Mouse (Mus musculus): ENCODE measurements around the gene Hist2h3c2. TPM values are rescaled to one million over a fixed set of nuclear protein-coding genes. Genes with fewer than 3 reads are reported as not detected.
A peak's percentile ranks its signal among the peaks of the same experiment; 100 is the strongest.

Gene Hist2h3c2
- polyA plus RNA-seq, 1 experiment from 2014 or later: 8.3 TPM

GRCm38 (mm10) chr3:96198181-96198580 is 40.7 kb downstream of the Hist2h3c2 start:
- Histone ChIP-seq H3K4me3 (ENCODE audit: low read depth, low read length) (peak overlapping the region; percentile 68), H3K36me3 (ENCODE audit: control insufficient read depth, insufficient read depth, low read length) (no peaks in the 10 kb centered on the region), H3K9ac (ENCODE audit: low read length) (peak overlapping the region; percentile 41), H3K4me1 (replicated peaks; ENCODE audit: control insufficient read depth, insufficient read depth, low read length) (peaks cover 12% of the 10 kb centered on the region), H3K27ac (ENCODE audit: low read depth) (peak overlapping the region; percentile 54), H3K27me3 (replicated peaks; ENCODE audit: control insufficient read depth, insufficient read depth, low read length) (no peaks in the 10 kb centered on the region), H3K4me2 (ENCODE audit: low read length) (peak overlapping the region; percentile 88), H3K9me3 (ENCODE audit: control insufficient read depth, low read length) (no peaks in the 10 kb centered on the region)
- ATAC-seq (replicated peaks; ENCODE audit: low FRiP score, low TSS enrichment, low read depth): peak; percentile 34
- no peak for DNase-seq (ENCODE audit: low spot score)
- 5% methylated on average over 6 of the region's 6 CpGs for WGBS

GRCm38 (mm10) chr3:96197129-96197749 is 41.7 kb downstream of the Hist2h3c2 start:
- Histone ChIP-seq H3K4me3 (ENCODE audit: low read depth, low read length) (peak overlapping the region; percentile 68), H3K9ac (ENCODE audit: low read length) (peak overlapping the region; percentile 93), H3K4me2 (ENCODE audit: low read length) (peak overlapping the region; percentile 88), H3K9me3 (ENCODE audit: control insufficient read depth, low read length) (no peaks in the 10 kb centered on the region), H3K27ac (ENCODE audit: low read depth) (peak overlapping the region; percentile 97), H3K4me1 (replicated peaks; ENCODE audit: control insufficient read depth, insufficient read depth, low read length) (peaks cover 12% of the 10 kb centered on the region), H3K27me3 (replicated peaks; ENCODE audit: control insufficient read depth, insufficient read depth, low read length) (no peaks in the 10 kb centered on the region), H3K36me3 (ENCODE audit: control insufficient read depth, insufficient read depth, low read length) (no peaks in the 10 kb centered on the region)
- WGBS: under 1% methylated on average over 50 of the region's 50 CpGs
- DNase-seq (ENCODE audit: low spot score): peak; percentile 89
- ATAC-seq (replicated peaks; ENCODE audit: low FRiP score, low TSS enrichment, low read depth): peak; percentile 91

- Histone ChIP-seq H3K36me3 (ENCODE audit: control insufficient read depth, insufficient read depth, low read length) (no peaks in the 10 kb centered on the region), H3K4me2 (ENCODE audit: low read length) (peak overlapping the region; percentile 88), H3K4me1 (replicated peaks; ENCODE audit: control insufficient read depth, insufficient read depth, low read length) (peaks cover 12% of the 10 kb centered on the region), H3K9me3 (ENCODE audit: control insufficient read depth, low read length) (no peaks in the 10 kb centered on the region), H3K27ac (ENCODE audit: low read depth) (peak overlapping the region; percentile 97), H3K27me3 (replicated peaks; ENCODE audit: control insufficient read depth, insufficient read depth, low read length) (no peaks in the 10 kb centered on the region), H3K4me3 (ENCODE audit: low read depth, low read length) (peak overlapping the region; percentile 68), H3K9ac (ENCODE audit: low read length) (peak overlapping the region; percentile 93)
- no peak for DNase-seq (ENCODE audit: low spot score)
- ATAC-seq (replicated peaks; ENCODE audit: low FRiP score, low TSS enrichment, low read depth): no peak; the same call in 1 of the 2 replicates
- whole genome bisulfite sequencing: 17% methylated on average over 27 of the region's 27 CpGs
These were observed 42.3 kb downstream of the Hist2h3c2 start for GRCm38 (mm10) chr3:96196437-96197128.

GRCm38 (mm10) chr3:96195616-96196313 is 43.2 kb downstream of the Hist2h3c2 start:
- 87% methylated on average over 11 of the region's 11 CpGs for WGBS
- no peak for DNase-seq (ENCODE audit: low spot score)

DNA sequence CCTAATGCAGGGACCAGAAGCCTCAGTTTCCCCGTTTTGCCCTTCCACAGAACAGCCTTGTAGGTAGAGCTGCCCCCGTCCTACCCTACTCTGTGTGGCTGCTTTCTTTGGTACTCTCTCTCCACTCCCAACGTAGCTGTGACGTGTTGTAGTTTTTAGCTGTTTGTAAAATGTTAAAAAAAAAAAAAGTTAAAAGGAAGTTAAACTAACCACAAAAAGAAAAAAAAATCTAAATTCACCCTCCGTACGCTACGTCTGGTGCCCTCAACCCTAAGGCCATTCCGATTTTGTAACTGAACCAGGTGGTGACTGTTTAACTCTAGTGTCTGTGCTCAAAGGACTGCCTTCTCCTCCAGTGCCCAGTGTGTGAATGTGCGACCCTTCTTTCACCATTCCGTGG is 44.0 kb downstream of the Hist2h3c2 start:
- H3K27me3 ChIP-seq (replicated peaks; ENCODE audit: control insufficient read depth, insufficient read depth, low read length): no peaks in the 10 kb centered on the region
- no peaks in the 10 kb centered on the region for H3K9me3 ChIP-seq (ENCODE audit: control insufficient read depth, low read length)
- ATAC-seq (replicated peaks; ENCODE audit: low FRiP score, low TSS enrichment, low read depth) (no peak), DNase-seq (ENCODE audit: low spot score) (no peak)
- no peak overlapping the region for H3K4me2 ChIP-seq (ENCODE audit: low read length)
- no peak overlapping the region for H3K9ac ChIP-seq (ENCODE audit: low read length)
- no peak overlapping the region for H3K27ac ChIP-seq (ENCODE audit: low read depth)
- 90% methylated on average over 10 of the region's 10 CpGs for WGBS
- H3K36me3 ChIP-seq (ENCODE audit: control insufficient read depth, insufficient read depth, low read length): no peaks in the 10 kb centered on the region
- peaks cover 12% of the 10 kb centered on the region for H3K4me1 ChIP-seq (replicated peaks; ENCODE audit: control insufficient read depth, insufficient read depth, low read length)
- H3K4me3 ChIP-seq (ENCODE audit: low read depth, low read length): no peak overlapping the region

More at GRCm38 (mm10) chr3:96195616-96196313, 43.2 kb downstream of the Hist2h3c2 start:
- Histone ChIP-seq H3K36me3 (ENCODE audit: control insufficient read depth, insufficient read depth, low read length) (no peaks in the 10 kb centered on the region), H3K4me1 (replicated peaks; ENCODE audit: control insufficient read depth, insufficient read depth, low read length) (peaks cover 12% of the 10 kb centered on the region), H3K4me2 (ENCODE audit: low read length) (no peak overlapping the region), H3K27me3 (replicated peaks; ENCODE audit: control insufficient read depth, insufficient read depth, low read length) (no peaks in the 10 kb centered on the region), H3K9ac (ENCODE audit: low read length) (no peak overlapping the region), H3K27ac (ENCODE audit: low read depth) (no peak overlapping the region), H3K4me3 (ENCODE audit: low read depth, low read length) (0 out of 2 replicates have a peak overlapping the region, but pooled peaks have one; percentile 68), H3K9me3 (ENCODE audit: control insufficient read depth, low read length) (no peaks in the 10 kb centered on the region)
- ATAC-seq (replicated peaks; ENCODE audit: low FRiP score, low TSS enrichment, low read depth): no peak

DNA sequence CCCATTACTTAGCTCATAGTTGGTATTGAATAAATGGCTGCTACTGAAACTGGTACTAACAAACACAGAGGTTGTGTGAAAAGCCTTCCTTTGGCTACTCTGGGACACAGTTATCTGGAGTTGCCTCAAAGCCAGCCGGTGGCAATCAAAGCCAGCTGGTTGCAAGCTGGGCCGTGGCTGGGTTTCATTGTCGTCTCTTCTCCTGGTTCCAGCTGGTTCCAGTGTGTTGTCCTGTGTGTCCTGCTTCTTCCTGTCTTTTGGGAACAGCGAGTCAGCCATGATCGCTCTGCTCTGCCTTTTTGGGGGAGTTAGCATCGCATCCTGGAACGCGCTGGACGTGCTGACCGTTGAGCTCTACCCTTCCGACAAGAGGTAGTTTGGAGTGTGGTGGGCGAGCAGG is 46.0 kb downstream of the Hist2h3c2 start:
- Histone ChIP-seq H3K4me1 (replicated peaks; ENCODE audit: control insufficient read depth, insufficient read depth, low read length) (peaks cover 10% of the 10 kb centered on the region), H3K36me3 (ENCODE audit: control insufficient read depth, insufficient read depth, low read length) (peaks cover 6% of the 10 kb centered on the region; the same call in 1 of the 2 replicates), H3K4me2 (ENCODE audit: low read length) (no peak overlapping the region), H3K4me3 (ENCODE audit: low read depth, low read length) (no peak overlapping the region), H3K9me3 (ENCODE audit: control insufficient read depth, low read length) (no peaks in the 10 kb centered on the region), H3K27me3 (replicated peaks; ENCODE audit: control insufficient read depth, insufficient read depth, low read length) (no peaks in the 10 kb centered on the region), H3K9ac (ENCODE audit: low read length) (no peak overlapping the region), H3K27ac (ENCODE audit: low read depth) (no peak overlapping the region)
- no peak for DNase-seq (ENCODE audit: low spot score)
- ATAC-seq (replicated peaks; ENCODE audit: low FRiP score, low TSS enrichment, low read depth): no peak
- WGBS: 64% methylated on average over 12 of the region's 12 CpGs

Small RNAs within 50 kb of the gene (microRNA-seq; reads per million reads assigned to microRNA genes)
- gene Gm44492 (not detected), gene Gm47311 (not detected), gene Gm47313 (not detected)

Other genes with a start within 250 kb of the Hist2h3c2 start
- 33.3 and 35.0 TPM in 2 replicates for gene Plekho1, start 243.1 kb downstream of the Hist2h3c2 start, polyA plus RNA-seq (2014; fragmentation: Nextera tagmentation; extraction: Ambion mirVana)
- 20.6 and 25.8 TPM in 2 replicates for gene Vps45, start 180.7 kb downstream of the Hist2h3c2 start, polyA plus RNA-seq (2014; fragmentation: Nextera tagmentation; extraction: Ambion mirVana)
- gene Otud7b, start 134.6 kb downstream of the Hist2h3c2 start, polyA plus RNA-seq (2014; fragmentation: Nextera tagmentation; extraction: Ambion mirVana): 14.0 and 14.8 TPM in 2 replicates
- gene Mtmr11, start 77.1 kb downstream of the Hist2h3c2 start, polyA plus RNA-seq (2014; fragmentation: Nextera tagmentation; extraction: Ambion mirVana): 27.7 and 28.8 TPM in 2 replicates
- gene Sf3b4, start 66.8 kb downstream of the Hist2h3c2 start, polyA plus RNA-seq (2014; fragmentation: Nextera tagmentation; extraction: Ambion mirVana): 184 and 195 TPM in 2 replicates
- 6.5 and 8.3 TPM in 2 replicates for gene Sv2a, start 58.0 kb downstream of the Hist2h3c2 start, polyA plus RNA-seq (2014; fragmentation: Nextera tagmentation; extraction: Ambion mirVana)
- 74.2 and 79.5 TPM in 2 replicates for gene Bola1, start 19.4 kb downstream of the Hist2h3c2 start, polyA plus RNA-seq (2014; fragmentation: Nextera tagmentation; extraction: Ambion mirVana)
- gene Hist2h2ab, start 19.3 kb downstream of the Hist2h3c2 start, polyA plus RNA-seq (2014; fragmentation: Nextera tagmentation; extraction: Ambion mirVana): 0.74 and 1.3 TPM in 2 replicates
- 7.9 and 9.7 TPM in 2 replicates for gene Hist2h2ac, start 18.2 kb downstream of the Hist2h3c2 start, polyA plus RNA-seq (2014; fragmentation: Nextera tagmentation; extraction: Ambion mirVana)
- 7.3 and 7.6 TPM in 2 replicates for gene Hist2h2be, start 18.0 kb downstream of the Hist2h3c2 start, polyA plus RNA-seq (2014; fragmentation: Nextera tagmentation; extraction: Ambion mirVana)
- gene Hist2h2aa2, start 1.1 kb upstream of the Hist2h3c2 start, polyA plus RNA-seq (2014; fragmentation: Nextera tagmentation; extraction: Ambion mirVana): 33.3 and 45.5 TPM in 2 replicates
- 16.3 and 23.3 TPM in 2 replicates for gene Hist2h2aa1, start 6.4 kb upstream of the Hist2h3c2 start, polyA plus RNA-seq (2014; fragmentation: Nextera tagmentation; extraction: Ambion mirVana)
- 0.56 and 2.0 TPM in 2 replicates for gene Hist2h3c1, start 7.6 kb upstream of the Hist2h3c2 start, polyA plus RNA-seq (2014; fragmentation: Nextera tagmentation; extraction: Ambion mirVana)
- gene Hist2h4, start 24.2 kb upstream of the Hist2h3c2 start, polyA plus RNA-seq (2014; fragmentation: Nextera tagmentation; extraction: Ambion mirVana): 11.1 and 14.2 TPM in 2 replicates
- 77.9 and 79.1 TPM in 2 replicates for gene Hist2h3b, start 29.5 kb upstream of the Hist2h3c2 start, polyA plus RNA-seq (2014; fragmentation: Nextera tagmentation; extraction: Ambion mirVana)
- gene Hist2h2bb, start 30.6 kb upstream of the Hist2h3c2 start, polyA plus RNA-seq (2014; fragmentation: Nextera tagmentation; extraction: Ambion mirVana): 20.1 and 22.0 TPM in 2 replicates
- 3.4 TPM in 2 replicates for gene Fcgr1, start 54.8 kb upstream of the Hist2h3c2 start, polyA plus RNA-seq (2014; fragmentation: Nextera tagmentation; extraction: Ambion mirVana)
- not detected in 2 replicates for gene BC107364, start 213.2 kb upstream of the Hist2h3c2 start, polyA plus RNA-seq (2014; fragmentation: Nextera tagmentation; extraction: Ambion mirVana)